Mouse (Mus musculus) cerebellum, adult (tissue): Measurements from ENCODE around the gene Pak7.

Source experiments
- ATAC-seq: cut with Nextera tagmentation; 2 replicates; pipeline ENCODE4 v1.9.2; 2017; ENCODE audit warnings: mild to moderate bottlenecking, moderate library complexity, mixed read lengths; ENCODE audit not compliant: insufficient number of reproducible peaks, low FRiP score, low TSS enrichment

Pak7 gene

GRCm38 (mm10) chr2:136387181-136388131, at the start of gene Pak7:
Pak7 (minus strand) TSS chr2:136387967.
- ATAC-seq = peak; percentile 90

GRCm38 (mm10) chr2:136425561-136425960, 37.8 kb upstream of the Pak7 start:
- ATAC-seq = no peak

- no peak for ATAC-seq
Observed at GRCm38 (mm10) chr2:136419543-136419942, 31.8 kb upstream of the Pak7 start.

- ATAC-seq = no peak
Observed at GRCm38 (mm10) chr2:136416381-136416780, 28.6 kb upstream of the Pak7 start.

GRCm38 (mm10) chr2:136402587-136402986, 14.8 kb upstream of the Pak7 start:
- no peak for ATAC-seq

- ATAC-seq = no peak
Observed at GRCm38 (mm10) chr2:136375318-136375717, 12.4 kb downstream of the Pak7 start.

- no peak for ATAC-seq
Observed at GRCm38 (mm10) chr2:136372361-136372760, 15.4 kb downstream of the Pak7 start.

- peak; percentile 91 for ATAC-seq
Observed at GRCm38 (mm10) chr2:136351393-136352096, 36.2 kb downstream of the Pak7 start.

- ATAC-seq = no peak
Observed at GRCm38 (mm10) chr2:136350459-136350858, 37.3 kb downstream of the Pak7 start.

- no peak for ATAC-seq
Observed at GRCm38 (mm10) chr2:136349671-136350275, 38.0 kb downstream of the Pak7 start.

GRCm38 (mm10) chr2:136344240-136344780, 43.5 kb downstream of the Pak7 start:
- peak; percentile 81 for ATAC-seq

GRCm38 (mm10) chr2:136329974-136330373, 57.8 kb downstream of the Pak7 start:
- ATAC-seq = no peak

GRCm38 (mm10) chr2:136325646-136326045, 62.1 kb downstream of the Pak7 start:
- ATAC-seq = peak; percentile 95

GRCm38 (mm10) chr2:136309313-136309712, 78.5 kb downstream of the Pak7 start:
- no peak for ATAC-seq

GRCm38 (mm10) chr2:136308743-136309142, 79.0 kb downstream of the Pak7 start:
- peak; percentile 70 for ATAC-seq

GRCm38 (mm10) chr2:136302201-136302600, 85.6 kb downstream of the Pak7 start:
- 0 out of 2 replicates have a peak, but pooled peaks have one; percentile 32 for ATAC-seq

GRCm38 (mm10) chr2:136301406-136301805, 86.4 kb downstream of the Pak7 start:
- peak; percentile 97 for ATAC-seq

- no peak for ATAC-seq
Observed at GRCm38 (mm10) chr2:136297371-136297770, 90.4 kb downstream of the Pak7 start.

GRCm38 (mm10) chr2:136282043-136282442, 105.7 kb downstream of the Pak7 start:
- ATAC-seq = peak; percentile 96

- peak; percentile 91 for ATAC-seq
Observed at GRCm38 (mm10) chr2:136241960-136242359, 145.8 kb downstream of the Pak7 start.

- ATAC-seq = no peak
Observed at GRCm38 (mm10) chr2:136231228-136231627, 156.5 kb downstream of the Pak7 start.
